Mouse (Mus musculus): ENCODE data around the gene Musk. TPM values are rescaled to one million over a fixed set of nuclear protein-coding genes. Genes with fewer than 3 reads are reported as not detected.
A peak's percentile ranks its signal among the peaks of the same experiment; 100 is the strongest.
"Not testable (repeated sequence)": the region's sequence is repeated elsewhere in the genome, so short reads cannot be mapped to it uniquely, and the experiment has no call there.

The Musk gene
- total RNA-seq (2021) = 0.58 and 1.1 TPM in 2 replicates
- long read RNA-seq = 0 reads

GRCm38 (mm10) chr4:58285687-58286086, at the start of gene Musk:
Gene Musk (plus strand): TSS chr4:58285960.
- DNase-seq = no peak

GRCm38 (mm10) chr4:58240416-58240815, 45.3 kb upstream of the Musk start:
- no peak for DNase-seq

- DNase-seq = no peak
Measured at GRCm38 (mm10) chr4:58245544-58245943, 40.2 kb upstream of the Musk start.

GRCm38 (mm10) chr4:58252381-58252780, 33.4 kb upstream of the Musk start:
- DNase-seq = no peak

GRCm38 (mm10) chr4:58253410-58253809, 32.4 kb upstream of the Musk start:
- DNase-seq = peak; percentile 7

- not testable (repeated sequence) for DNase-seq
Measured at GRCm38 (mm10) chr4:58260767-58261166, 25.0 kb upstream of the Musk start.

GRCm38 (mm10) chr4:58266294-58266693, 19.5 kb upstream of the Musk start:
- peak; percentile 54 for DNase-seq

- no peak for DNase-seq
Measured at GRCm38 (mm10) chr4:58268897-58269542, 16.7 kb upstream of the Musk start.

- DNase-seq = no peak
Measured at GRCm38 (mm10) chr4:58269961-58270360, 15.8 kb upstream of the Musk start.

GRCm38 (mm10) chr4:58270956-58271355, 14.8 kb upstream of the Musk start:
- DNase-seq = no peak

- no peak for DNase-seq
Measured at GRCm38 (mm10) chr4:58271504-58272162, 14.1 kb upstream of the Musk start.

- no peak for DNase-seq
Measured at GRCm38 (mm10) chr4:58275261-58275895, 10.4 kb upstream of the Musk start.

- DNase-seq = peak; percentile 6
Measured at GRCm38 (mm10) chr4:58278368-58278767, 7.4 kb upstream of the Musk start.

GRCm38 (mm10) chr4:58280121-58280520, 5.6 kb upstream of the Musk start:
- DNase-seq = no peak

- no peak for DNase-seq
Measured at GRCm38 (mm10) chr4:58286368-58287090, 769 bp downstream of the Musk start.

- DNase-seq = peak; percentile 4
Measured at GRCm38 (mm10) chr4:58288753-58289152, 3.0 kb downstream of the Musk start.

- DNase-seq = no peak
Measured at GRCm38 (mm10) chr4:58291828-58292227, 6.1 kb downstream of the Musk start.

GRCm38 (mm10) chr4:58293099-58293498, 7.3 kb downstream of the Musk start:
- no peak for DNase-seq

GRCm38 (mm10) chr4:58303862-58304261, 18.1 kb downstream of the Musk start:
- DNase-seq = no peak

- DNase-seq = no peak
Measured at GRCm38 (mm10) chr4:58304564-58304963, 18.8 kb downstream of the Musk start.

- no peak for DNase-seq
Measured at GRCm38 (mm10) chr4:58307421-58307820, 21.7 kb downstream of the Musk start.

GRCm38 (mm10) chr4:58313344-58313743, 27.6 kb downstream of the Musk start:
- DNase-seq = no peak

Measured in adrenal gland, postnatal 25 days (tissue).